Mouse (Mus musculus): ENCODE data around the gene Wscd1.
"Not testable (repeated sequence)": the region's sequence is repeated elsewhere in the genome, so short reads cannot be mapped to it uniquely, and the experiment has no call there.

Wscd1 gene

GRCm38 (mm10) chr11:71771074-71771473 is 21.4 kb downstream of the Wscd1 start:
- DNase-seq, result no peak

GRCm38 (mm10) chr11:71772056-71772455 is 22.3 kb downstream of the Wscd1 start:
- no peak for DNase-seq

- no peak for DNase-seq
These were observed 23.1 kb downstream of the Wscd1 start for GRCm38 (mm10) chr11:71772802-71773201.

GRCm38 (mm10) chr11:71773986-71774767 is 24.5 kb downstream of the Wscd1 start:
- DNase-seq, result peak; percentile 37

GRCm38 (mm10) chr11:71775056-71775455 is 25.3 kb downstream of the Wscd1 start:
- DNase-seq, result peak; percentile 56

GRCm38 (mm10) chr11:71779642-71780041 is 29.9 kb downstream of the Wscd1 start:
- no peak for DNase-seq

- DNase-seq, result no peak
These were observed 32.1 kb downstream of the Wscd1 start for GRCm38 (mm10) chr11:71781737-71782354.

GRCm38 (mm10) chr11:71785499-71785898 is 35.8 kb downstream of the Wscd1 start:
- DNase-seq, result no peak

GRCm38 (mm10) chr11:71788209-71788608 is 38.5 kb downstream of the Wscd1 start:
- peak; percentile 35 for DNase-seq

GRCm38 (mm10) chr11:71790227-71790626 is 40.5 kb downstream of the Wscd1 start:
- peak; percentile 21 for DNase-seq

- no peak for DNase-seq
These were observed 49.5 kb downstream of the Wscd1 start for GRCm38 (mm10) chr11:71799206-71799605.

- DNase-seq, result no peak
These were observed 58.8 kb downstream of the Wscd1 start for GRCm38 (mm10) chr11:71808521-71808920.

- DNase-seq, result no peak
These were observed 62.1 kb downstream of the Wscd1 start for GRCm38 (mm10) chr11:71811828-71812227.

- no peak for DNase-seq
These were observed 63.2 kb downstream of the Wscd1 start for GRCm38 (mm10) chr11:71812921-71813320.

- DNase-seq, result no peak
These were observed 64.8 kb downstream of the Wscd1 start for GRCm38 (mm10) chr11:71814511-71814910.

- no peak for DNase-seq
These were observed 65.6 kb downstream of the Wscd1 start for GRCm38 (mm10) chr11:71815326-71815725.

- peak; percentile 10 for DNase-seq
These were observed 67.2 kb downstream of the Wscd1 start for GRCm38 (mm10) chr11:71816918-71817317.

GRCm38 (mm10) chr11:71817341-71817740 is 67.6 kb downstream of the Wscd1 start:
- no peak for DNase-seq

- peak; percentile 16 for DNase-seq
These were observed 68.4 kb downstream of the Wscd1 start for GRCm38 (mm10) chr11:71818111-71818510.

GRCm38 (mm10) chr11:71819901-71820300 is 70.2 kb downstream of the Wscd1 start:
- DNase-seq, result no peak

- DNase-seq, result no peak
These were observed 71.1 kb downstream of the Wscd1 start for GRCm38 (mm10) chr11:71820847-71821246.

GRCm38 (mm10) chr11:71821526-71821925 is 71.8 kb downstream of the Wscd1 start:
- DNase-seq, result not testable (repeated sequence)

- no peak for DNase-seq
These were observed 72.3 kb downstream of the Wscd1 start for GRCm38 (mm10) chr11:71822031-71822430.

GRCm38 (mm10) chr11:71824971-71825370 is 75.3 kb downstream of the Wscd1 start:
- DNase-seq, result no peak

All from kidney, postnatal 10 days (tissue).